Mouse (Mus musculus) adipose tissue, adult 10 weeks (tissue): ENCODE data around the gene Casp1. TPM values are rescaled to one million over a fixed set of nuclear protein-coding genes. Genes with fewer than 3 reads are reported as not detected.

ENCODE experiments used
- polyA plus RNA-seq: library from polyadenylated mRNA; stranded (reverse); fragments of 350-450 nt; fragmentation: Illumina TruSeq; extraction: RNeasy Lipid Tissue Mini Kit (QIAGEN cat#74804); gene quantifications from one replicate; pipeline ENCODE4 v1.2.3, GENCODE M21; 2014; ENCODE audit warnings: low read depth, low replicate concordance

Gene Casp1
- polyA plus RNA-seq, result 5.8 TPM

DNA sequence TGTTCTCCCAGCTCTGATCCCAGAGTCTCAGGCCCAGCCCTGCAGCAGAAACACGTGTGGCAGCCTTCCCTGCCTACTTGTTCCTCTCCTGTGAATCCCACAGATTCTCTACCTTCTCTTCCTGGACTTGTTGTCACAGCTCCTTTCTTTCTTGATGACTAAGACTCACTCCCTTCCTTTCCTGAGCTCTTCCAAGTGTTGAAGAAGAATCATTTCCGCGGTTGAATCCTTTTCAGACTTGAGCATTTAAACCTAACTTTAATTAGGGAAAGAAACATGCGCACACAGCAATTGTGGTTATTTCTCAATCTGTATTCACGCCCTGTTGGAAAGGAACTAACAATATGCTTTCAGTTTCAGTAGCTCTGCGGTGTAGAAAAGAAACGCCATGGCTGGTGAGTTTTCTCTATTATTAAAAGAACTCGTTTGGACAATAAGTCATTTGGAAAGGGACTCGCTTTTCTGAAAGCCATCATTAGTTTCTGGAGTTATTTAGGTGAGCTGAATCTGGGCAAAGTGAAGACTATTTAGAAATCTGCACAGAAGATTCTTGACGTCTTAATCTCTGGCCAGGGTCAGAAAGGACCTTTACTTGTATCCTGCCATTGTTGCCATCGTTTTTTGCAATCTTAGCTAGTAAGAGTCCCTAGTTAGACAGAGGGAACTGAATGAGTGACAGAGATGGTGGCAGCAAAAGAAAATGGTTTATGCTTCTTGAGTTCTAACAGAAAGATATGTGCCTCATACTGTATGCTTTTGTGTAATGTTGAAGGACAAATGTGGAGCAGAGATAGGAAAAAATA is at the start of gene Casp1:
Casp1 (plus strand) TSS at position 189 of the 803 bp plus-strand sequence.

DNA sequence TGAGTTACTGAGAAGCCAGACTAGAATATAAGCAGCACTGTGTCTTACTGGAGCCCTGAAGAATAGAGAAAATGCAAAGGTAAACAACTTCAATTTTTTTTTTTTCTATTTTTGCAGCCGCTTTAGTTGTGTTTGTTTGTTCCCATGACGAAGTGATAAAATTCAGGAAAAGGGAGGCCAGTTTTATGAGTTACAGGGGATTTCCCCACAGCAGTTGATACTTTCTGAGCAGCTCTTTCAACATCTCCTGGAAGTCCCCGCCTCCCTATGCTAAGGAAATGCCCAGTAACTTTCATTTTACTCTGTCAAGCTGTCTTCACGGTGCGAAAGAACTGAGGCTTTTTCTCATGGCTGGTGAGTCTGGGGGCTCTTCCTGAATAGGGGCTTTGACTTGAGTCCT is 10.2 kb downstream of the Casp1 start, which contains the start of gene Casp4:
Casp4 (plus strand) TSS at position 268 of the 400 bp plus-strand sequence.

DNA sequence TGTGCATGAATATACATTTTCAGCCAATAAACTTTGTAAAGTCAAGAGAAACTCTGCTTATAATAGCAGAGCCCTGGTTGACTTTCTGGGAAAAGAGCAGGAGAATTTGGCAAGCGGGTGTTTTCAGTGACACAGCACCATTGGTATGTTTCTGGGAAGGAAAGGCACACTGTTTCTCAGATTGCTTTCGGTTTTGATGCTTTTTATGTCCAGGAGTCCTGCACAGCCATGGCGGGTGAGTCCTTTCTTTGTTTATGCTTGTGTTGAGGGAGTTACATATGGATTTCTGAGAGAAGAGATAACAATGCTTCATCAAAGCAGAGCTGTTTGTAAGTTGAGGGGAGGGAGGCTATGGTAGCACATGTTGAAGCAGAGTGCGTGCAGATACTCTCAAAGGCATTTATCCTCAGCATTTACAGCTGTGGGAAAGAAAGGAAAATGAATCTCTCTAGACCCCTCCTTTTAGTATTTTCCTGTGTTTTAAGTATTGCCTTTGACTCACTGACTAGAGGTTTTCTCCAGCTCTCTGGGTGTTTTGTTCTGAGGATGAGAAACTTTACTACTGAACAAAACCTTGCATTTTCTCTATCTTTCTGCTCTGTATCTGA is 47.1 kb downstream of the Casp1 start, which contains the start of gene Casp12:
Casp12 (plus strand) TSS at position 140 of the 608 bp plus-strand sequence.

Other genes with a start within 250 kb of the Casp1 start
- 6.3 TPM for gene Casp4, start 10.3 kb downstream of the Casp1 start, polyA plus RNA-seq
- 13.5 TPM for gene Casp12, start 46.9 kb downstream of the Casp1 start, polyA plus RNA-seq